Mouse (Mus musculus): ENCODE measurements around the gene Olfr1395.

DNA sequence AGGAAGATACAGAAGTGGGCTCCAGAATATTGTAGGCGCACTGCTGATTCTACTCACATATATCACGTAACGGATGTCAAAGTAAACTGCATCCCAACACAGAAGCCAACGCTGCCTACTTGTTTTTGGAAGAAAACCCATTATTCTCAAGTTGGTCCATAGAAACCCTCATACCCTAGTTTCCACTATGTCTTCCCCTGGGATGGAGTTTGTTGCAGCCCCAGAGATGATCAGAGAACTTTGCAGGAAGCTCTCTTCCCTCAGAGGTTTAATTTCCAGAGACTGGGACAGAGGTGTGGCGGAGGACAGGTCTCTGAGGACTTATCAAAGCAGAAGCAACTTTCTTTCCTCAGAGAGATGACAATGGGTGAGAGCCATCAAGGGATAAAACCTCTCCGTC lies at the start of gene Olfr1395:
- TF ChIP-seq POLR2A (IDR thresholded peaks at IDR 0.05; ENCODE audit: low read depth, low read length) (no peak), CTCF (IDR thresholded peaks at IDR 0.05; ENCODE audit: extremely low read depth, insufficient read length, insufficient replicate concordance, low read depth, low read length) (no peak)
